Mouse (Mus musculus) embryonic fibroblast, embryonic 13.5 days (primary cell): ENCODE measurements around the gene Ccdc88b.

Source experiments
- CTCF ChIP-seq: IDR thresholded peaks from 2 replicates; pipeline ENCODE4 v1.5.1; 2011; ENCODE audit warnings: mild to moderate bottlenecking, control low read depth, low read length, moderate library complexity, borderline replicate concordance; ENCODE audit not compliant: insufficient read depth
- POLR2A ChIP-seq: IDR thresholded peaks from 2 replicates; pipeline ENCODE4 v1.6.1; 2011; ENCODE audit warnings: low read depth, mild to moderate bottlenecking, control low read depth, low read length, moderate library complexity

DNA sequence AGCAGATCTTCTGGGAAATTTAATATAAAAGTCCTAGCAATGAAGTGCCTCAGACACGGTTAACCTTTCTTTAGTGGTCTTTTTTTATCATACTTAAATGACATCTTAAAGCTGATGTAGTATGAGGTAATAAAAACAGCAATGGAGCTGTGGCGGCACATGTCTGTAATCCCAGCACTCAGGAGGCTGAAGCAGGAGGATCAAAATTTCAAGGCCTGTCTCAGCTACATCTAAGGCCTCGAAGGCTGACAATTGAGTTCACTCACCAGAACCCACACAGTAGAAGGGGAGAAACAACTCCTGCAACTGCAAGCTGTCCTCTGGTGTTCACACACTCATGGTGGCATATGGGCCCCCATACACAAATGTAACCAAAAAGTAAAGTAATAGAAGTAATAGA is 2.0 kb upstream of the Ccdc88b start:
- TF ChIP-seq CTCF (no peak), POLR2A (no peak)
